Mouse (Mus musculus) E14TG2a.4 (cell line): ENCODE results near the gene Eapp.

Source experiments
- CTCF ChIP-seq: conservative IDR thresholded peaks from 2 replicates; pipeline ENCODE4 v1.5.1; 2014; ENCODE audit warnings: low read length
- POU5F1 ChIP-seq: IDR thresholded peaks from 2 replicates; pipeline ENCODE4 v1.6.1; 2014; ENCODE audit warnings: low read length, borderline replicate concordance

DNA sequence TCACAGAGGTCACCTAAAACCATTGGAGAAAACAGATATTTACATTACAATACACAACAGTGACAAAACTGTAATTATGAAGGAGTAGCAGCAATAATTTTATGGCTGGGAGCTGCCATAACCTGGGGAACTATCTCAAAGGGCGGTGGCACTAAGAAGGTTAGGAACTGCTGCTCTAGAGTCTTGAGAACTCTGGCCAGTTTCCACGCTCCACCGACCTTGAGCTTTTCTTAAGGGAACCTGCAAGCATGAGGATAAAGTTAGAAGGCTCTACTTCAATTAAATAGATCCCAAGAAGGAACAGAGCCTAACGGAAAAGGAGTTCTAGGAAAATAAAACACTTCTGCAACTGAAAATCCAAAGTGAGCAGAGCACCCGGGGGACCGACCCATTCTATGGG lies 30.2 kb downstream of the Eapp start:
- TF ChIP-seq CTCF = no peak
- TF ChIP-seq POU5F1 = no peak
